Mouse (Mus musculus): ENCODE results near the gene Zmynd10. TPM values are rescaled to one million over a fixed set of nuclear protein-coding genes. Genes with fewer than 3 reads are reported as not detected.

Zmynd10 gene
- total and polyA plus RNA-seq, 3 experiments = 1.3 TPM; not detected in 2

GRCm38 (mm10) chr9:107544729-107545128 lies 2.4 kb upstream of the Zmynd10 start:
- intact Hi-C loops (cut with DNase I) = loop anchor here (10.0 kb wide), 1 partner anchor 860 kb away; the partner anchor contains the start of gene Tex264
- Histone ChIP-seq H3K79me2 (replicated peaks; ENCODE audit: control insufficient read depth, insufficient read depth, low read length) (no peaks in the 10 kb centered on the region), H3K4me3 (no peak overlapping the region), H3K36me3 (ENCODE audit: control insufficient read depth, insufficient read depth, low read length) (no peaks in the 10 kb centered on the region), H3K27me3 (ENCODE audit: control insufficient read depth, insufficient read depth, low read length) (no peaks in the 10 kb centered on the region), H3K27ac (no peak overlapping the region), H3K4me1 (ENCODE audit: control insufficient read depth, insufficient read depth, low read length) (peaks cover 5% of the 10 kb centered on the region; the same call in 1 of the 2 replicates), H3K9ac (ENCODE audit: low read depth, low read length) (no peak overlapping the region)
- peak in 1 of 2 experiments; percentile 9 for DNase-seq
- TF ChIP-seq EP300 (IDR thresholded peaks at IDR 0.05; ENCODE audit: insufficient read depth, low read depth, low read length) (no peak), POLR2A (IDR thresholded peaks at IDR 0.05; ENCODE audit: insufficient read depth, low read depth, low read length) (no peak), CTCF (IDR thresholded peaks at IDR 0.05) (no peak)
- 91% methylated on average over 12 of the region's 12 CpGs for WGBS

DNA sequence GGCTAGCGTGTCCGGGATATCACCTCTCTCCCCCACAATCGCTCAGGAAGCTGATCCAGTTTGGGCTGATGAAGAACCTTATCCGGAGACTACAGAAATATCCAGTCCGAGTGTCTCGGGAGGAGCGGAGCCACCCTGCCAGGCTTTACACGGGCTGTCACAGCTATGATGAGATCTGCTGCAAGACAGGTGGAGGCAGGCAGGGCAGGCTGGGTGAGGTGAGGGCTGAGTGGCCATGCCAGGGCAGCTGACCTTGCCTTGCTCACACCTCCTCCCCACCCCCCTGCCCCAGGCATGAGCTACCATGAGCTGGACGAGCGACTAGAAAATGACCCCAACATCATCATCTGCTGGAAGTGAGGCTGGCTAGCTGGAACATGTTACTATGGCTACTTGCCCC lies 1.9 kb upstream of the Zmynd10 start:
- 83% methylated on average over 10 of the region's 10 CpGs for WGBS
- intact Hi-C loops (cut with DNase I) = loop anchor here (10.0 kb wide), 1 partner anchor 860 kb away; the partner anchor contains the start of gene Tex264
- H3K4me1 ChIP-seq (ENCODE audit: control insufficient read depth, insufficient read depth, low read length) = peaks cover 5% of the 10 kb centered on the region; the same call in 1 of the 2 replicates
- peak in 1 of 2 experiments; percentile 6 for DNase-seq
- TF ChIP-seq EP300 (IDR thresholded peaks at IDR 0.05; ENCODE audit: insufficient read depth, low read depth, low read length) (no peak), CTCF (IDR thresholded peaks at IDR 0.05) (no peak), POLR2A (IDR thresholded peaks at IDR 0.05; ENCODE audit: insufficient read depth, low read depth, low read length) (no peak)
- no peak overlapping the region for H3K4me3 ChIP-seq
- H3K9ac ChIP-seq (ENCODE audit: low read depth, low read length) = no peak overlapping the region
- no peak overlapping the region for H3K27ac ChIP-seq
- H3K36me3 ChIP-seq (ENCODE audit: control insufficient read depth, insufficient read depth, low read length) = no peaks in the 10 kb centered on the region
- H3K27me3 ChIP-seq (ENCODE audit: control insufficient read depth, insufficient read depth, low read length) = no peaks in the 10 kb centered on the region
- H3K79me2 ChIP-seq (replicated peaks; ENCODE audit: control insufficient read depth, insufficient read depth, low read length) = no peaks in the 10 kb centered on the region

DNA sequence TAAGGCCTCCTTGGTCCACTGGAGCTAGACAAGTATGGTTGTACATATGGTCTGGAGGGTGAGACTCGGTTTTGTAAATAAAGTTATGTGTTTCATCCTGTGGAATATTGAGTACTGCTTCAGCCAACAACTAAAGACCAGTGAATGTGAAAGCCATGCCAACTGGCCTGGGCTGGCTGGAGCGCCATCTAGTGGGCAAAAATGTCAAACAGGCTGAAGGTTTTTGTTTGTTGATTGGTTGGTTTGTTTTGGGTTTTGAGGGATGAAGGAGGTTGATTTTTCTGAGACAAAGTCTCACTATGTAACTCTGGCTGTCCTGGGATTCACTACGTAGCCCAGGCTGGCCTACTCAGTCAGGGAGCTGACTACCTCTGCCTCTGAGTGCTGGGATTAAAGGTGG lies 1.5 kb upstream of the Zmynd10 start:
- intact Hi-C loops (cut with DNase I) = loop anchor here (10.0 kb wide), 1 partner anchor 861 kb away; the partner anchor contains the start of gene Tex264
- no peak overlapping the region for H3K4me3 ChIP-seq
- H3K79me2 ChIP-seq (replicated peaks; ENCODE audit: control insufficient read depth, insufficient read depth, low read length) = no peaks in the 10 kb centered on the region
- TF ChIP-seq CTCF (IDR thresholded peaks at IDR 0.05) (peak; percentile 100), EP300 (IDR thresholded peaks at IDR 0.05; ENCODE audit: insufficient read depth, low read depth, low read length) (no peak)
- no peaks in the 10 kb centered on the region for H3K27me3 ChIP-seq (ENCODE audit: control insufficient read depth, insufficient read depth, low read length)
- DNase-seq = peak; percentile 65 to 77
- H3K36me3 ChIP-seq (ENCODE audit: control insufficient read depth, insufficient read depth, low read length) = no peaks in the 10 kb centered on the region
- 15% methylated on average over 3 of the region's 3 CpGs for WGBS
- H3K9ac ChIP-seq (ENCODE audit: low read depth, low read length) = no peak overlapping the region
- H3K4me1 ChIP-seq (ENCODE audit: control insufficient read depth, insufficient read depth, low read length) = peaks cover 5% of the 10 kb centered on the region; the same call in 1 of the 2 replicates
- H3K27ac ChIP-seq = no peak overlapping the region

GRCm38 (mm10) chr9:107547957-107548356 lies 859 bp downstream of the Zmynd10 start:
- intact Hi-C loops (cut with DNase I) = loop anchor here (10.0 kb wide), 1 partner anchor 863 kb away; the partner anchor contains the start of gene Tex264
- H3K4me3 ChIP-seq = no peak overlapping the region
- H3K79me2 ChIP-seq (replicated peaks; ENCODE audit: control insufficient read depth, insufficient read depth, low read length) = no peaks in the 10 kb centered on the region
- H3K36me3 ChIP-seq (ENCODE audit: control insufficient read depth, insufficient read depth, low read length) = no peaks in the 10 kb centered on the region
- no peak for TF ChIP-seq POLR2A (IDR thresholded peaks at IDR 0.05; ENCODE audit: insufficient read depth, low read depth, low read length)
- TF ChIP-seq CTCF (IDR thresholded peaks at IDR 0.05) = no peak
- no peak for TF ChIP-seq EP300 (IDR thresholded peaks at IDR 0.05; ENCODE audit: insufficient read depth, low read depth, low read length)
- no peak overlapping the region for H3K9ac ChIP-seq (ENCODE audit: low read depth, low read length)
- 74% methylated on average over 5 of the region's 5 CpGs for WGBS
- no peak overlapping the region for H3K27ac ChIP-seq
- DNase-seq = peak in 1 of 2 experiments; percentile 31
- H3K4me1 ChIP-seq (ENCODE audit: control insufficient read depth, insufficient read depth, low read length) = peaks cover 10% of the 10 kb centered on the region
- H3K27me3 ChIP-seq (ENCODE audit: control insufficient read depth, insufficient read depth, low read length) = no peaks in the 10 kb centered on the region

DNA sequence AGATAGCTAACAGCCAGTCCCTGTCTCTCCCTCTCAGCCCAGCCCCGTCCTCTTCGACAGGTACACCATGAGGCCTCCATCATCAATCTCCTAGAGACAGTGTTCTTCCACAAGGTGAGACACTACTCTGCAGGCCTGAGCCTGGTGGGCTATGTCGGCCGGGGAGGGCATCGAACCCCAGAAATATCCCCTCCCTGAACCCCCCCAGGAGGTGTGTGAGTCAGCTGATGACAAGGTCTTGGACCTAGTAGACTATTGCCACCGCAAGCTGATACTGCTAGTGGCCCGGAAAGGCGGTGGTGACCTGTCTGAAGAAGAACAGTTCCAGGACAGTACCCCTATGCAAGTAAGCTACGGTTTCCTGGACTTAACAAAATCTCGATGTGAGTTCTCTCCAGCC lies 1.7 kb downstream of the Zmynd10 start:
- H3K27ac ChIP-seq = no peak overlapping the region
- H3K4me1 ChIP-seq (ENCODE audit: control insufficient read depth, insufficient read depth, low read length) = peaks cover 14% of the 10 kb centered on the region
- 95% methylated on average over 10 of the region's 10 CpGs for WGBS
- no peak overlapping the region for H3K4me3 ChIP-seq
- H3K79me2 ChIP-seq (replicated peaks; ENCODE audit: control insufficient read depth, insufficient read depth, low read length) = no peaks in the 10 kb centered on the region
- TF ChIP-seq POLR2A (IDR thresholded peaks at IDR 0.05; ENCODE audit: insufficient read depth, low read depth, low read length) (no peak), EP300 (IDR thresholded peaks at IDR 0.05; ENCODE audit: insufficient read depth, low read depth, low read length) (no peak), CTCF (IDR thresholded peaks at IDR 0.05) (no peak)
- no peak overlapping the region for H3K9ac ChIP-seq (ENCODE audit: low read depth, low read length)
- intact Hi-C loops (cut with DNase I) = loop anchor here (10.0 kb wide), 1 partner anchor 864 kb away; the partner anchor contains the start of gene Tex264
- H3K36me3 ChIP-seq (ENCODE audit: control insufficient read depth, insufficient read depth, low read length) = no peaks in the 10 kb centered on the region
- no peaks in the 10 kb centered on the region for H3K27me3 ChIP-seq (ENCODE audit: control insufficient read depth, insufficient read depth, low read length)
- no peak for DNase-seq

DNA sequence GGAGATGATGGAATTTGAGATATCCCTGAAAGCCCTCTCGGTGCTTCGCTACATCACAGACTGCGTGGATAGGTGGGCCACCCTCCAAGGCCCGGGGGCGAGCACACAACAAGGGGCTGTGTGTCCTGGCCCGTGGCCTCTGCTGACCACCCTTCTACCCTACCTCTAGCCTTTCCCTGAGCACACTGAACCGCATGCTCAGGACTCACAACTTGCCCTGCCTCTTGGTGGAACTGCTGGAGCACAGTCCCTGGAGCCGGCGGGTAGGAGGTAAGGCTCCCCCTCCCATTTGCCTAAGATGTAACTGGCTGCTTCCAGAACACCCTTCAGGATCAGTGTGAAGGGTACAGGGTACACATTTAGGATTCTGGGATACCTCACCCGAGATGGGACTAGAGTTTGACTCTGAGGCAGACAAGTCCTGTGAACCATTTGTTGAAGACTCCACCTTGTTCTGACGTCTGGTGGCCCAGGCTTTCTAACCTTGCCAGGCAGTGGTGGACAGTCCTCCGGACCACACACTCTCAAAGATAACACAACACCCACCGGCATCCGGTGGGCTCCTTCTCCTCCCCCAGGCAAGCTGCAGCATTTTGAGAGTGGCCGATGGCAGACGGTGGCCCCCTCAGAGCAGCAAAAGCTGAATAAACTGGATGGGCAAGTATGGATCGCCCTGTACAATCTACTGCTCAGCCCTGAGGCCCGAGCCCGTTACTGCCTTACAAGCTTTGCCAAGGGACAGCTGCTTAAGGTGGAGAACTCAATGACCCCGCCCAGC lies 2.4 kb downstream of the Zmynd10 start:
- intact Hi-C loops (cut with DNase I) = loop anchor here (10.0 kb wide), 1 partner anchor 865 kb away; the partner anchor contains the start of gene Tex264
- H3K27me3 ChIP-seq (ENCODE audit: control insufficient read depth, insufficient read depth, low read length) = no peaks in the 10 kb centered on the region

More for the DNA sequence above, 2.4 kb downstream of the Zmynd10 start:
- Histone ChIP-seq H3K4me3 (no peak overlapping the region), H3K79me2 (replicated peaks; ENCODE audit: control insufficient read depth, insufficient read depth, low read length) (no peaks in the 10 kb centered on the region), H3K27ac (no peak overlapping the region), H3K9ac (ENCODE audit: low read depth, low read length) (no peak overlapping the region), H3K36me3 (ENCODE audit: control insufficient read depth, insufficient read depth, low read length) (no peaks in the 10 kb centered on the region), H3K4me1 (ENCODE audit: control insufficient read depth, insufficient read depth, low read length) (peaks cover 15% of the 10 kb centered on the region)
- TF ChIP-seq POLR2A (IDR thresholded peaks at IDR 0.05; ENCODE audit: insufficient read depth, low read depth, low read length) (no peak), CTCF (IDR thresholded peaks at IDR 0.05) (no peak), EP300 (IDR thresholded peaks at IDR 0.05; ENCODE audit: insufficient read depth, low read depth, low read length) (no peak)
- 89% methylated on average over 20 of the region's 20 CpGs for WGBS
- peak in 1 of 2 experiments; percentile 8 for DNase-seq

Measured in heart, adult 2 months (tissue).